ENCODE assay signal across 12 mouse cellular contexts in the genomic region with DNA sequence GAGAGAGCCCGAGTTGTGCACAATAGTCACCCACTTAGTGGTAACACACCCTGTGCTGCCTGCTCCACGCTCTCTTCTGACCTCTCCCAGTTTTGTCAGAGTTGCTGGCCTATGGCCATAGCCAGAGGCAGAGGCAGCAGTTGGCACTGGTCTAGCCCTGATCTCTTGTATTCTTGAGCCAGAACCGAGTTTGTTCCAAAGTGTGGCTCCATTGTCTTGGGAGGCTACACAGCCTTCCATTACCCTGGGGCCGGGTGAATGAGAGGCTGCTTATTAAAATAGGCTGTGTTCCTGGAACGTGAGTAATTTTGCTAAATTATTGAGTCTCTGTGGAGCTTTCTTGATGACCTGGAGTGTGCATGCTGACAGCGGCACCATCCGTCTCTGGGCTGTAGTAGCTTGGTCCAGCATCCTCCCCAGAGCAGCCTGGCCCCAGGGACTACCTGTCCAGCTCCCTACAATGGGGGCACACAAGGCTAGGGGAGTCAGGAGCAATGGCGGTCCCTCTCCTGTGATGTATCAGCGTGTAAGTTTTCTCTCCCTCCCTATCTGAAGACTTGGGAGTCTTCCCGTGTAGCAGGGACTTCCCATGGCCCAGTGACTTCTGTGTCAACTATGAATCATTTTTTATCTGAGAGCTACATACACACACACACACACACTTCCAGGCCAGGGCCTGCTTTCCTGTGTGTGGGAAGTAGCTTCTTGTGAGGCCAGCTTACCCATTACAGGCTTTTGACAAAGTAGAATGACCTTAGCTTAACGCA.
DNase-seq lines count a peak whose midpoint lies in the region; ATAC-seq and TF ChIP-seq lines count a peak whose summit lies in the region.
"Had no signal": no experiment of that assay in that cellular context is flagged by ENCODE, and none has a peak within 500 bp of the region (broad histone marks: within the 10 kb centered on the region; RNA-seq: fewer than 3 reads in every experiment).

No protein-coding gene starts in this region.

- H3K27me3 ChIP-seq in heart, embryonic 10.5 days (ENCODE audit: insufficient read depth, poor library complexity, severe bottlenecking) = 0 out of 2 replicates have a peak, but pooled peaks cover 13% of the 10 kb centered on the region
- no peaks in the 10 kb centered on the region for H3K27me3 ChIP-seq in neural tube, embryonic 13.5 days
- H3K27me3 ChIP-seq in neural tube, embryonic 15.5 days (replicated peaks) = 0 out of 2 replicates have a peak, but pooled peaks cover 3% of the 10 kb centered on the region
- no peaks in the 10 kb centered on the region for H3K27me3 ChIP-seq in hindbrain, postnatal 0 days (ENCODE audit: insufficient read depth, low read length)
- H3K27me3 ChIP-seq: embryonic facial prominence, embryonic 13.5 days; hindbrain, embryonic 15.5 days had no signal

- TF ChIP-seq CTCF in hindbrain, postnatal 0 days (IDR thresholded peaks at IDR 0.05; ENCODE audit: low read depth) = no peak

- no peak overlapping the region for H3K27ac ChIP-seq in heart, embryonic 10.5 days
- H3K27ac ChIP-seq in neural tube, embryonic 13.5 days (replicated peaks) = 0 out of 2 replicates have a peak overlapping the region, but pooled peaks have one; percentile 23
- no peak overlapping the region for H3K27ac ChIP-seq in neural tube, embryonic 15.5 days (replicated peaks)
- H3K27ac ChIP-seq in hindbrain, postnatal 0 days = no peak overlapping the region
- H3K27ac ChIP-seq: embryonic facial prominence, embryonic 13.5 days; hindbrain, embryonic 15.5 days had no signal

- DNase-seq in heart, postnatal 10 days = peak; percentile 17 to 26
- no peak for DNase-seq in heart, embryonic 10.5 days (ENCODE audit: low spot score)
- peak; percentile 54 for DNase-seq in hindbrain, postnatal 0 days (ENCODE audit: low spot score)
- DNase-seq in kidney, postnatal 4 days = peak; percentile 39 to 58
- no peak for DNase-seq in layer of hippocampus, postnatal 10 days (ENCODE audit: low spot score in 2 of 2)
- DNase-seq: cerebellum, adult 11 months; lung, postnatal 4 days; right cerebral cortex, postnatal 14 days had no signal

- no peak for ATAC-seq in neural tube, embryonic 13.5 days (ENCODE audit: low read depth)
- ATAC-seq in neural tube, embryonic 15.5 days (ENCODE audit: low FRiP score) = no peak; the same call in 1 of the 2 replicates
- ATAC-seq in hindbrain, postnatal 0 days = peak; percentile 69

- H3K4me2 ChIP-seq in neural tube, embryonic 13.5 days = no peak overlapping the region
- H3K4me2 ChIP-seq in neural tube, embryonic 15.5 days = no peak overlapping the region
- H3K4me2 ChIP-seq in hindbrain, postnatal 0 days (ENCODE audit: low read depth, low read length) = no peak overlapping the region
- H3K4me2 ChIP-seq: embryonic facial prominence, embryonic 13.5 days; hindbrain, embryonic 15.5 days had no signal

- no peaks in the 10 kb centered on the region for H3K4me1 ChIP-seq in heart, embryonic 10.5 days
- peaks cover 49% of the 10 kb centered on the region for H3K4me1 ChIP-seq in neural tube, embryonic 13.5 days (replicated peaks)
- peaks cover 36% of the 10 kb centered on the region for H3K4me1 ChIP-seq in neural tube, embryonic 15.5 days
- H3K4me1 ChIP-seq in hindbrain, postnatal 0 days (ENCODE audit: insufficient read depth, low read length) = peaks cover 14% of the 10 kb centered on the region

- no peaks in the 10 kb centered on the region for H3K36me3 ChIP-seq in heart, embryonic 10.5 days
- no peaks in the 10 kb centered on the region for H3K36me3 ChIP-seq in neural tube, embryonic 13.5 days
- no peaks in the 10 kb centered on the region for H3K36me3 ChIP-seq in neural tube, embryonic 15.5 days
- H3K36me3 ChIP-seq in hindbrain, postnatal 0 days (ENCODE audit: insufficient read depth, low read length) = no peaks in the 10 kb centered on the region
- H3K36me3 ChIP-seq: embryonic facial prominence, embryonic 13.5 days; hindbrain, embryonic 15.5 days had no signal

- no peak overlapping the region for H3K4me3 ChIP-seq in heart, embryonic 10.5 days
- no peak overlapping the region for H3K4me3 ChIP-seq in neural tube, embryonic 13.5 days
- no peak overlapping the region for H3K4me3 ChIP-seq in neural tube, embryonic 15.5 days (replicated peaks)
- no peak overlapping the region for H3K4me3 ChIP-seq in hindbrain, postnatal 0 days (ENCODE audit: low read length)
- H3K4me3 ChIP-seq: embryonic facial prominence, embryonic 13.5 days; hindbrain, embryonic 15.5 days had no signal

- H3K9me3 ChIP-seq in heart, embryonic 10.5 days = no peaks in the 10 kb centered on the region
- no peaks in the 10 kb centered on the region for H3K9me3 ChIP-seq in neural tube, embryonic 13.5 days
- H3K9me3 ChIP-seq in neural tube, embryonic 15.5 days (replicated peaks) = no peaks in the 10 kb centered on the region
- H3K9me3 ChIP-seq in hindbrain, postnatal 0 days (ENCODE audit: low read length) = no peaks in the 10 kb centered on the region
- H3K9me3 ChIP-seq: embryonic facial prominence, embryonic 13.5 days; hindbrain, embryonic 15.5 days had no signal

- no peak overlapping the region for H3K9ac ChIP-seq in neural tube, embryonic 13.5 days
- no peak overlapping the region for H3K9ac ChIP-seq in neural tube, embryonic 15.5 days (replicated peaks)
- no peak overlapping the region for H3K9ac ChIP-seq in hindbrain, postnatal 0 days (replicated peaks; ENCODE audit: low read length)
- H3K9ac ChIP-seq: embryonic facial prominence, embryonic 13.5 days; hindbrain, embryonic 15.5 days had no signal

- intact Hi-C loops in heart, postnatal 10 days (cut with DNase I) = no loop called here

- WGBS in heart, embryonic 10.5 days = 79% methylated on average over 11 of the region's 11 CpGs
- WGBS in neural tube, embryonic 13.5 days = 52% methylated on average over 11 of the region's 11 CpGs
- WGBS in neural tube, embryonic 15.5 days = 56% methylated on average over 11 of the region's 11 CpGs
- 42% methylated on average over 11 of the region's 11 CpGs for WGBS in hindbrain, postnatal 0 days

Comparison
In these comparisons a context has a peak if more than half of its experiments do, and no peak if none do; other contexts are left out.
1. DNase-seq: peak in heart, postnatal 10 days (2 of 2), hindbrain, postnatal 0 days (single experiment) and kidney, postnatal 4 days (2 of 2); none in heart, embryonic 10.5 days (single experiment) and layer of hippocampus, postnatal 10 days (0 of 2).